Comparison of ENCODE assay signal across 24 mouse cellular contexts in the genomic region with DNA sequence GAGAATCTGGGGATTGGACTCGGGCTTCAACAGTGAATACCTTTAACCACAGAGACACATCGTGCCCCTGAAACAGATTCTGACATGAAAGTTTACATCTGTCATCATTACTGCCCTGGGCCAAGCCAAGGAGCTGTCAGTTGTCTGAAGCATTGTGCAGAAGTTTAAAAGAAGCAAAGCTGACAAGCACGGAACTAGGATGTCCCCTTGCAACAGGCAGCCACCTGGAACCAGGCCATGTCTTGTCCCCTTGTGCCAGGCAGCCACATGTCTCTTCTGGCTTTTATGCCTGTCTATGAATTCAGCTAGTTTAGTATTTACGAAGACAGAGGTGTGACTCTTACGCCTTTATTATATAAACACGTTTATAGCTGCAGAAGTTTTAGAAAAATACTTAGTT. TPM values are rescaled to one million over a fixed set of nuclear protein-coding genes. Genes with fewer than 3 reads are reported as not detected.
DNase-seq lines count a peak whose midpoint lies in the region; ATAC-seq and TF ChIP-seq lines count a peak whose summit lies in the region.
"Had no signal": no experiment of that assay in that cellular context is flagged by ENCODE, and none has a peak within 500 bp of the region (broad histone marks: within the 10 kb centered on the region; RNA-seq: fewer than 3 reads in every experiment).

No protein-coding gene starts in this region.

- 46% methylated on average over 6 of the region's 6 CpGs for WGBS in hindbrain, postnatal 0 days
- WGBS in hindbrain, embryonic 14.5 days, result 69% methylated on average over 6 of the region's 6 CpGs
- WGBS in liver, postnatal 0 days (ENCODE audit: insufficient replicate concordance), result 78% methylated on average over 6 of the region's 6 CpGs

- no peaks in the 10 kb centered on the region for H3K36me3 ChIP-seq in hindbrain, postnatal 0 days (ENCODE audit: insufficient read depth, low read length)
- H3K36me3 ChIP-seq in hindbrain, embryonic 14.5 days (replicated peaks; ENCODE audit: control insufficient read depth, insufficient read depth), result no peaks in the 10 kb centered on the region
- no peaks in the 10 kb centered on the region for H3K36me3 ChIP-seq in liver, postnatal 0 days (replicated peaks; ENCODE audit: insufficient read depth, low read length)
- H3K36me3 ChIP-seq: embryonic facial prominence, embryonic 13.5 days; forebrain, embryonic 10.5 days; heart, embryonic 10.5 days; heart, embryonic 13.5 days; hindbrain, embryonic 15.5 days had no signal

- no peak for TF ChIP-seq EP300 in liver, postnatal 0 days (IDR thresholded peaks at IDR 0.05; ENCODE audit: low read depth)

- H3K4me2 ChIP-seq in hindbrain, postnatal 0 days (ENCODE audit: low read depth, low read length), result 0 out of 2 replicates have a peak overlapping the region, but pooled peaks have one; percentile 5
- H3K4me2 ChIP-seq in hindbrain, embryonic 14.5 days (replicated peaks), result no peak overlapping the region
- H3K4me2 ChIP-seq in liver, postnatal 0 days (ENCODE audit: low read depth, low read length), result no peak overlapping the region
- H3K4me2 ChIP-seq: embryonic facial prominence, embryonic 13.5 days; forebrain, embryonic 13.5 days; heart, embryonic 13.5 days; hindbrain, embryonic 15.5 days had no signal

- H3K27me3 ChIP-seq in hindbrain, postnatal 0 days (ENCODE audit: insufficient read depth, low read length), result no peaks in the 10 kb centered on the region; the same call in 1 of the 2 replicates
- no peaks in the 10 kb centered on the region for H3K27me3 ChIP-seq in hindbrain, embryonic 14.5 days (ENCODE audit: control insufficient read depth, insufficient read depth, low read length)
- H3K27me3 ChIP-seq in liver, postnatal 0 days (ENCODE audit: insufficient read depth, low read length), result no peaks in the 10 kb centered on the region
- H3K27me3 ChIP-seq: heart, embryonic 13.5 days; hindbrain, embryonic 15.5 days had no signal

- TF ChIP-seq CTCF in hindbrain, postnatal 0 days (IDR thresholded peaks at IDR 0.05; ENCODE audit: low read depth), result no peak
- no peak for TF ChIP-seq CTCF in liver, postnatal 0 days (IDR thresholded peaks at IDR 0.05; ENCODE audit: low read depth)

- H3K9ac ChIP-seq in hindbrain, postnatal 0 days (replicated peaks; ENCODE audit: low read length), result no peak overlapping the region
- no peak overlapping the region for H3K9ac ChIP-seq in hindbrain, embryonic 14.5 days
- no peak overlapping the region for H3K9ac ChIP-seq in liver, postnatal 0 days (replicated peaks)
- H3K9ac ChIP-seq: embryonic facial prominence, embryonic 13.5 days; forebrain, embryonic 13.5 days; heart, embryonic 13.5 days; hindbrain, embryonic 15.5 days had no signal

- peak; percentile 85 to 89 for DNase-seq in cerebellum, postnatal 10 days
- DNase-seq in hindbrain, postnatal 0 days (ENCODE audit: low spot score), result peak; percentile 57
- no peak for DNase-seq in hindbrain, embryonic 14.5 days (ENCODE audit: low spot score)
- DNase-seq in retina, postnatal 1 day, result peak; percentile 20
- no peak for DNase-seq in retina, embryonic 14.5 days (ENCODE audit: low spot score)
- no peak for DNase-seq in liver, postnatal 0 days
- DNase-seq: adrenal gland, adult 8-10 months; adrenal gland, postnatal 25 days; cerebellum, adult 11 months; cerebellum, adult 8-10 months; gastrocnemius, postnatal 10 days; gastrocnemius, postnatal 36 days; heart, adult 2 months; heart, postnatal 14 days; heart, postnatal 4 days had no signal

- H3K9me3 ChIP-seq in hindbrain, postnatal 0 days (ENCODE audit: low read length), result no peaks in the 10 kb centered on the region
- H3K9me3 ChIP-seq in hindbrain, embryonic 14.5 days (ENCODE audit: control insufficient read depth, low read length), result no peaks in the 10 kb centered on the region
- H3K9me3 ChIP-seq in liver, postnatal 0 days (ENCODE audit: low read length), result no peaks in the 10 kb centered on the region
- H3K9me3 ChIP-seq: embryonic facial prominence, embryonic 13.5 days; forebrain, embryonic 10.5 days; forebrain, embryonic 13.5 days; heart, embryonic 10.5 days; heart, embryonic 13.5 days; hindbrain, embryonic 15.5 days had no signal

- no peaks in the 10 kb centered on the region for H3K4me1 ChIP-seq in hindbrain, postnatal 0 days (ENCODE audit: insufficient read depth, low read length)
- H3K4me1 ChIP-seq in hindbrain, embryonic 14.5 days (replicated peaks; ENCODE audit: control insufficient read depth, insufficient read depth, low read length), result no peaks in the 10 kb centered on the region
- H3K4me1 ChIP-seq in liver, postnatal 0 days (ENCODE audit: insufficient read depth), result 0 out of 2 replicates have a peak, but pooled peaks cover 2% of the 10 kb centered on the region
- H3K4me1 ChIP-seq: forebrain, embryonic 10.5 days; forebrain, embryonic 13.5 days had no signal

- H3K27ac ChIP-seq in hindbrain, postnatal 0 days, result no peak overlapping the region
- no peak overlapping the region for H3K27ac ChIP-seq in hindbrain, embryonic 14.5 days
- no peak overlapping the region for H3K27ac ChIP-seq in liver, postnatal 0 days (ENCODE audit: low read depth)
- H3K27ac ChIP-seq: embryonic facial prominence, embryonic 13.5 days; forebrain, embryonic 10.5 days; forebrain, embryonic 13.5 days; heart, adult 2 months; heart, embryonic 10.5 days; heart, embryonic 13.5 days; hindbrain, embryonic 15.5 days had no signal

- no peak for ATAC-seq in cerebellum, adult (ENCODE audit: insufficient number of reproducible peaks, low FRiP score, low TSS enrichment)
- peak; percentile 51; the same call in 1 of the 2 replicates for ATAC-seq in hindbrain, postnatal 0 days
- no peak for ATAC-seq in hindbrain, embryonic 14.5 days (ENCODE audit: low FRiP score)
- no peak for ATAC-seq in liver, postnatal 0 days
- ATAC-seq: activated CD4-positive, CD25-positive, alpha-beta regulatory T cell, adult 4 months; forebrain, embryonic 13.5 days; forebrain, embryonic 16.5 days had no signal

- H3K4me3 ChIP-seq in hindbrain, postnatal 0 days (ENCODE audit: low read length), result no peak overlapping the region
- H3K4me3 ChIP-seq in hindbrain, embryonic 14.5 days (replicated peaks; ENCODE audit: low read length), result no peak overlapping the region
- no peak overlapping the region for H3K4me3 ChIP-seq in liver, postnatal 0 days (ENCODE audit: low read depth, low read length)
- H3K4me3 ChIP-seq: embryonic facial prominence, embryonic 13.5 days; forebrain, embryonic 10.5 days; forebrain, embryonic 13.5 days; heart, adult 2 months; heart, embryonic 10.5 days; heart, embryonic 13.5 days; hindbrain, embryonic 15.5 days had no signal

RNA-seq across cellular contexts. Expression of gene Qpct, which starts 6.6 kb away (rescaled TPM):
- total RNA-seq in hindbrain, postnatal 0 days (2014; rRNA removed), result 30.8 and 32.2 TPM in 2 replicates
- 37.1 and 37.3 TPM in 2 replicates for polyA plus RNA-seq in hindbrain, postnatal 0 days (2015; fragmentation: Nextera tagmentation; extraction: Ambion mirVana)
- 22.8 and 29.3 TPM in 2 replicates for polyA plus RNA-seq in hindbrain, embryonic 14.5 days (2014; fragmentation: Nextera tagmentation; extraction: Ambion mirVana)
- 53.2 and 53.8 TPM in 2 replicates for polyA plus RNA-seq in liver, postnatal 0 days (2015; fragmentation: Nextera tagmentation; extraction: Ambion mirVana)

RNA-seq across cellular contexts. Expression of gene Prkd3, which starts 37.7 kb away (rescaled TPM):
- total RNA-seq in hindbrain, postnatal 0 days (2014; rRNA removed), result 24.4 and 27.6 TPM in 2 replicates
- polyA plus RNA-seq in hindbrain, postnatal 0 days (2015; fragmentation: Nextera tagmentation; extraction: Ambion mirVana), result 9.3 and 10.8 TPM in 2 replicates
- polyA plus RNA-seq in hindbrain, embryonic 14.5 days (2014; fragmentation: Nextera tagmentation; extraction: Ambion mirVana), result 15.1 TPM in 2 replicates
- 14.6 and 17.0 TPM in 2 replicates for polyA plus RNA-seq in liver, postnatal 0 days (2015; fragmentation: Nextera tagmentation; extraction: Ambion mirVana)

Comparison
In these comparisons a context has a peak if more than half of its experiments do, and no peak if none do; other contexts are left out.
1. DNase-seq: peak in cerebellum, postnatal 10 days (2 of 2), hindbrain, postnatal 0 days (single experiment) and retina, postnatal 1 day (single experiment); none in hindbrain, embryonic 14.5 days (single experiment), retina, embryonic 14.5 days (single experiment) and liver, postnatal 0 days (single experiment).